Mouse (Mus musculus) midbrain, embryonic 13.5 days (tissue): Measurements from ENCODE around the gene Tmem63b. TPM values are rescaled to one million over a fixed set of nuclear protein-coding genes. Genes with fewer than 3 reads are reported as not detected.

ENCODE experiments used
- ATAC-seq: fragments of 200-750 bp; cut with Nextera tagmentation; 2 replicates; pipeline ENCODE4 v1.8.0; 2017; ENCODE audit warnings: mild to moderate bottlenecking, moderate TSS enrichment, moderate library complexity
- H3K27ac ChIP-seq: fragments of 300-500 bp; sonication (generic); 2 replicates; pipeline ENCODE4 v1.5.1; 2015; ENCODE audit warnings: inconsistent platforms, mild to moderate bottlenecking, moderate library complexity
- H3K27me3 ChIP-seq: fragments of 300-500 bp; sonication (generic); 2 replicates; pipeline ENCODE4 v1.6.1; 2015; ENCODE audit warnings: mild to moderate bottlenecking, inconsistent platforms
- H3K36me3 ChIP-seq: fragments of 300-500 bp; sonication (generic); 2 replicates; pipeline ENCODE4 v1.6.1; 2015; ENCODE audit warnings: mild to moderate bottlenecking, inconsistent platforms
- H3K4me1 ChIP-seq: fragments of 300-500 bp; sonication (generic); replicated peaks from 2 replicates; pipeline ENCODE4 v1.6.1; 2015; ENCODE audit warnings: inconsistent platforms
- H3K4me2 ChIP-seq: fragments of 300-500 bp; sonication (generic); replicated peaks from 2 replicates; pipeline ENCODE4 v1.6.1; 2015; ENCODE audit warnings: moderate library complexity, mild to moderate bottlenecking, inconsistent platforms
- H3K4me3 ChIP-seq: fragments of 300-500 bp; sonication (generic); replicated peaks from 2 replicates; pipeline ENCODE4 v1.5.1; 2015; ENCODE audit warnings: mild to moderate bottlenecking, inconsistent platforms
- H3K9ac ChIP-seq: fragments of 300-500 bp; sonication (generic); replicated peaks from 2 replicates; pipeline ENCODE4 v1.6.1; 2015; ENCODE audit warnings: mild to moderate bottlenecking, inconsistent platforms
- H3K9me3 ChIP-seq: fragments of 300-500 bp; sonication (generic); 2 replicates; pipeline ENCODE4 v1.6.1; 2016; ENCODE audit warnings: mild to moderate bottlenecking, inconsistent platforms
- WGBS: fragments of 180-500 bp; shearing (Covaris S2); methylation state at CpG from one replicate; pipeline ENCODE4 v1.1.7; 2015; 5-methylcytosine and 5-hydroxymethylcytosine counted together
- polyA plus RNA-seq: library from polyadenylated mRNA; unstranded; fragments of >200 nt; fragmentation: Nextera tagmentation; extraction: Ambion mirVana; gene quantifications from 2 replicates; pipeline ENCODE4 v1.2.1, GENCODE M21; 2015

Tmem63b gene
- polyA plus RNA-seq, result 124 and 133 TPM in 2 replicates

- H3K9me3 ChIP-seq, result no peaks in the 10 kb centered on the region
- WGBS, result 11% methylated on average over 12 of the region's 12 CpGs
- H3K4me1 ChIP-seq, result peaks cover 31% of the 10 kb centered on the region
- H3K36me3 ChIP-seq, result no peaks in the 10 kb centered on the region
- H3K27me3 ChIP-seq, result no peaks in the 10 kb centered on the region
- peak within 1 kb of the TSS; percentile 75 for H3K4me2 ChIP-seq
- 0 out of 2 replicates have a peak, but pooled peaks have one; percentile 3 for ATAC-seq
- H3K27ac ChIP-seq, result peak within 1 kb of the TSS; percentile 92
- peak within 1 kb of the TSS; percentile 91 for H3K9ac ChIP-seq
- H3K4me3 ChIP-seq, result peak within 1 kb of the TSS; percentile 77
Observed at GRCm38 (mm10) chr17:45686716-45687115, at the start of gene Tmem63b. Gene Tmem63b, minus strand, starts transcription at chr17:45686905.

- Histone ChIP-seq H3K4me2 (peak overlapping the region; percentile 59), H3K27ac (peak overlapping the region; percentile 94), H3K27me3 (peaks cover 18% of the 10 kb centered on the region), H3K9ac (peak overlapping the region; percentile 73), H3K9me3 (no peaks in the 10 kb centered on the region), H3K4me1 (peaks cover 40% of the 10 kb centered on the region), H3K36me3 (no peaks in the 10 kb centered on the region), H3K4me3 (peak overlapping the region; percentile 43)
- peak; percentile 19 for ATAC-seq
- 9% methylated on average over 10 of the region's 10 CpGs for WGBS
Observed at GRCm38 (mm10) chr17:45735382-45736310, 48.9 kb upstream of the Tmem63b start.

DNA sequence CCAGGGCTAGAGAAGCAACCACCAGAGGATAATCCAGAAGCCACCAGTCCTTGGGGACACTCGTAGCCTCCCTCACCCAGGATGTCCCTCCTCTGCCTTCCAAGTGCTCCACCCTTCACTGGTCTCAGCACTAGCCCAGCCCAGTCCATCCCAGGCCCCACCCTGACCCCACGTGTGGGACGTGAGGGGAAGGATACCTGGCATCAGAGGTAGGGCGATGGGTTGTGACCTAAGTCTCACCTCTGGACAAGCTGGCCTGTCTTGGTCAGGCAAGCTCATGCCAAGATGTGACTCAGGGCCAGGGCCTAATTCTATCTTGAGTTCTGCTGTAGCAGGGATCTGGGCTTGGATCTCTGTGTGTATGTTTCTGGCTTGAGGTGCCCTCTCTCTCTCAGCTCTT is 48.2 kb upstream of the Tmem63b start:
- Histone ChIP-seq H3K9ac (no peak overlapping the region; the same call in 1 of the 2 replicates), H3K4me3 (no peak overlapping the region)
- ATAC-seq, result no peak

GRCm38 (mm10) chr17:45734333-45734732 is 47.6 kb upstream of the Tmem63b start:
- Histone ChIP-seq H3K4me1 (peaks cover 40% of the 10 kb centered on the region), H3K4me3 (peak overlapping the region; percentile 36; the same call in 1 of the 2 replicates), H3K9me3 (no peaks in the 10 kb centered on the region), H3K27me3 (peaks cover 18% of the 10 kb centered on the region), H3K9ac (peak overlapping the region; percentile 63; the same call in 1 of the 2 replicates), H3K4me2 (peak overlapping the region; percentile 61), H3K36me3 (no peaks in the 10 kb centered on the region), H3K27ac (peak overlapping the region; percentile 63)
- WGBS, result 4% methylated on average over 3 of the region's 3 CpGs
- ATAC-seq, result no peak

More for the DNA sequence above, 48.2 kb upstream of the Tmem63b start:
- WGBS, result 56% methylated on average over 4 of the region's 4 CpGs
- Histone ChIP-seq H3K36me3 (no peaks in the 10 kb centered on the region), H3K27me3 (peaks cover 18% of the 10 kb centered on the region), H3K9me3 (no peaks in the 10 kb centered on the region), H3K27ac (peak overlapping the region; percentile 63; the same call in 1 of the 2 replicates), H3K4me1 (peaks cover 40% of the 10 kb centered on the region), H3K4me2 (peak overlapping the region; percentile 61; the same call in 1 of the 2 replicates)

DNA sequence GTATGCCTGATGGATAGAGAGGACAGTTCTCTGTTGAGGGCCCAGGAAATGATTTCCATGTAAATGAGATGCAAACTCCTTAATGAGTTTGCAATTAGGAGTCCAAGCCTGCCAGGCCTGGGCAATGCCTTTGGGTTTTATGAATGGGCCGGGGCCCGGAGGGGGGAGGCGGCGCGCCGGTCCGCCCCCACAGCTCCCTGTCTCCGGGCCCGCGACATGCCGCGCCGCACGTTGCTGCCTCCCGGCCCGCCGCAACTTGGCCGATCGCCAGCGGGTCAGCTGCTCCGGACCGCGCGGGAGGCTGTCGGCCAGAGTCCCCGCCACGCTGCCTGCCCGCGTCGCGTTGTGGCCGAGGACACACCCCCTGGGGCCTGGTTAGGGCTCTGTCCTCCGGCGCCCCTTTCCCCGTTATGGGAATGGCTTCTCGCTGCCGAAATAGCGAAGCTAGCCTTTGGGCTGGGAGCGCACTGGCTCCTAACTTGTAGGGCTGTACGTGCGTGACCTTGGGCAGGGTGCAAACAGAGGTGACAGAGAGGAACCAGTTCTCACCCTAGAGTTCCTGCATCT is 47.1 kb upstream of the Tmem63b start, which contains the start of gene 1600014C23Rik:
Gene 1600014C23Rik, minus strand, starts transcription at position 110 of the 567 bp plus-strand sequence.
- Histone ChIP-seq H3K4me1 (peaks cover 40% of the 10 kb centered on the region), H3K36me3 (no peaks in the 10 kb centered on the region), H3K4me3 (peak within 1 kb of the TSS; percentile 36), H3K9ac (peak within 1 kb of the TSS; percentile 63), H3K27ac (peak within 1 kb of the TSS; percentile 63), H3K27me3 (peaks cover 18% of the 10 kb centered on the region), H3K4me2 (peak within 1 kb of the TSS; percentile 61), H3K9me3 (no peaks in the 10 kb centered on the region)
- peak; percentile 32 for ATAC-seq
- under 1% methylated on average over 40 of the region's 41 CpGs for WGBS

DNA sequence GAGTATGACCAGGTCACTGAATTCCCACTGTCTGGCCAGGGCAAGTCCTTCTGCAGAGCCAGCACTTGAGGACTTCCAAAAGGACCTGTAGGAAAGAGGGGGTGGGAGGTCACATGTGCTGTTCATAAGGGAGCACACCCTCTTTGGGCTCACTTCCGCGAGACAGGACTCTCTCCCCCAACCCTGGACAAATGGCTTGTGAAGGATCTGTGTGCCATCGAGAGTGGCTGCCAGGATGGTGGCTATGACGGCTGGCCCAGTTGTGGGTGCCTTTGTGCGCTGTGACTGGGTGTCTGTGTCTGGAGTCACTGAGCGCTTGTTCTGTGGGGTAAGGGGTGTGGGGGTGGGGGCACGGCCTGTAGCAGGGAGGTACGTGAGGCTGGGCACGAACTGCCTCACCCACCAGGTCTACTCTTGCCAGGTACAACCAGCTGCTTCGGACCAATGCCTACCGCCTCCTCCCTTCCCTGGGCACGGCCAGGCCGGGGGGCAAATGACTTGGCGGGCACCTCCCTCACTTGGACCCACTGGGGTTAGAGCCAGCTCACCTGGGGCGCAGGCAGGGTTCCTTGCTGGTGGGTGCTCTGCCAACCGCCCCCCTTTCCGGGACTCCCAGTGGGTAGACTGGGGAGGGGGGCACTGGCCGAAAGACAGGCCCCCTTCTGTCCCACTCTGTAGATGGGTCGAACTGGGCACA is 46.5 kb upstream of the Tmem63b start:
- Histone ChIP-seq H3K9ac (peak overlapping the region; percentile 63), H3K4me2 (peak overlapping the region; percentile 61)
- 66% methylated on average over 19 of the region's 19 CpGs for WGBS

DNA sequence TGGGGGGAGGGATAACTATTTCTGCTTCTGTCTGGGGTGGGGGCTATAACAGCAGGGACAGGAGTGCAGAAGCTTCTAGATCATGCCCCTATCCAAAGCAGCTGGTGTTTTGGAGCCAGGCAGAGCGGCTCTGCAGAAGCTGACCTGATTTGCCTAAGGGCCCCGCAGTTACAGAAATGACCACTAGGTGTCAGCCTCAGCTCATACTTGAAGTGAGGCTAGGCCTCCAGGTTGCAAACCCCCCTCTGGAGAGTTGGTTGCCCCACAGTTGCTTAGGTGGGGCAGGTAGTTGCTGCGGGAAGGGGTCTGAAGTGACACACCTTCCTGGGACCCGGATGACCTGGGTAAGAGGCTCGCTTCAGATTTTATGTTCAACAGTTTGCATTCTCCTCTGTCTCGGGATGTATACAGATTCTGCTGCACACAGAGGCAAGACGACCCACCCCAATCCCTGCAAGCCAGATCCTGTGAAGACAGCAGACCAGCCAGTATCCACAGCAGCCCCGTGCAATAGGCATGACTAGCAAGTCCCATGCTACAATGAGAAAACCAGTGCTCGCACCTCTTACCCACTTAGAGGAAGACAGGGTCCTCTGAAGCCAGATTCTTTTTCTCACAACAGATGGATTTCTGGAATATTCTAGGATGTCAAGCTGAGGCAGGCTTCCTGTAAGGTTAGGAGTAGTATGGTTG is 44.6 kb upstream of the Tmem63b start:
- 26% methylated on average over 9 of the region's 9 CpGs for WGBS
- Histone ChIP-seq H3K4me3 (no peak overlapping the region), H3K36me3 (no peaks in the 10 kb centered on the region), H3K9me3 (no peaks in the 10 kb centered on the region), H3K9ac (no peak overlapping the region), H3K27ac (no peak overlapping the region), H3K27me3 (peaks cover 18% of the 10 kb centered on the region), H3K4me2 (no peak overlapping the region), H3K4me1 (peaks cover 35% of the 10 kb centered on the region)
- ATAC-seq, result peak; percentile 4; the same call in 1 of the 2 replicates

More for the DNA sequence above, 46.5 kb upstream of the Tmem63b start:
- Histone ChIP-seq H3K27me3 (peaks cover 18% of the 10 kb centered on the region), H3K9me3 (no peaks in the 10 kb centered on the region), H3K27ac (no peak overlapping the region), H3K36me3 (no peaks in the 10 kb centered on the region), H3K4me3 (peak overlapping the region; percentile 36; the same call in 1 of the 2 replicates), H3K4me1 (peaks cover 42% of the 10 kb centered on the region)
- no peak for ATAC-seq

- WGBS, result 90% methylated on average over 4 of the region's 4 CpGs
- H3K4me1 ChIP-seq, result peaks cover 29% of the 10 kb centered on the region
- H3K4me3 ChIP-seq, result no peak overlapping the region
- no peaks in the 10 kb centered on the region for H3K9me3 ChIP-seq
- no peak overlapping the region for H3K4me2 ChIP-seq
- ATAC-seq, result no peak
- no peak overlapping the region for H3K27ac ChIP-seq
- H3K9ac ChIP-seq, result no peak overlapping the region
- no peaks in the 10 kb centered on the region for H3K36me3 ChIP-seq
- H3K27me3 ChIP-seq, result peaks cover 18% of the 10 kb centered on the region
Observed at GRCm38 (mm10) chr17:45730696-45731095, 44.0 kb upstream of the Tmem63b start.

GRCm38 (mm10) chr17:45729387-45729786 is 42.7 kb upstream of the Tmem63b start:
- Histone ChIP-seq H3K27ac (no peak overlapping the region), H3K9ac (no peak overlapping the region), H3K36me3 (no peaks in the 10 kb centered on the region), H3K4me3 (no peak overlapping the region), H3K4me2 (no peak overlapping the region), H3K9me3 (no peaks in the 10 kb centered on the region), H3K27me3 (peaks cover 24% of the 10 kb centered on the region), H3K4me1 (peaks cover 17% of the 10 kb centered on the region)
- ATAC-seq, result no peak
- 69% methylated on average over 10 of the region's 10 CpGs for WGBS

DNA sequence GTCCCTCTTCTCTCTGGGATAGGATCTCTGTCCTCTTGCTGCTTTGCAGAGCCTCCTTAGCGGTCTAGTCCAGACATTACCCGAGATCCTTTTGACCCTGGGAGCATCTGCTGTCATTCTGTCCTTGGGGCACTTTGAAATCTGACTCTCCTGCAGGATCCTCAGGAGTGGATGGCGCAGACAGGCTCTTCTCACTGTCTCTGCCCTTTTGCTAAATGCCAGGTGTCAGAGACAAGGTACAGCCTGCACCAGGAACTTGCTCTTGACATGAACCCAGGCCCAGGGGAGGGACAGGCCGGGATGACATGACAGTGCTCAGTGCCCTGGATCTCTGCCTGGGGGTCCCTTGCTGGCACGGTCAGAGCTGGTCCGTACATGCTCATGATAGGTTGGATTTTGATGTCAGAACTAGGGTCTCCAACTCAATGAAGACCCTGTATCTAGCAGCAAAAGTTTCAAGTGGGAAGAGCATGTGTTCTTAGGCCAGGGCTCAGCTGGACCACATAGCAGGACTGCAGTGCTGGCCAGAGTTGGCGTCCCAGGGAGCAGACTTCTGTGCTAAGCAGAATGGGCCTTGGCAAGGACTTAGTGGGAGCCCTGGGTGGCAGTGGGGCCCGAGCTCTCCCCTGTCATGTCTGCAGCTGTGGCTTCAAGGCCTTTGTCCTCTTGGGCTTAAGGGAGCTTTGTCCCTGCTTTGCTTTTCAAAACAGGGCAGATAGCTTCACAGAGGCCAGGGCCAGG is 41.4 kb upstream of the Tmem63b start:
- H3K9me3 ChIP-seq, result no peaks in the 10 kb centered on the region
- H3K4me3 ChIP-seq, result no peak overlapping the region
- no peaks in the 10 kb centered on the region for H3K36me3 ChIP-seq
- H3K9ac ChIP-seq, result no peak overlapping the region
- peaks cover 9% of the 10 kb centered on the region for H3K4me1 ChIP-seq
- no peak overlapping the region for H3K4me2 ChIP-seq
- WGBS, result 60% methylated on average over 8 of the region's 8 CpGs
- H3K27ac ChIP-seq, result no peak overlapping the region
- H3K27me3 ChIP-seq, result peaks cover 19% of the 10 kb centered on the region
- no peak for ATAC-seq
